8 mouse cellular contexts compared by ENCODE assay signal in the genomic region with DNA sequence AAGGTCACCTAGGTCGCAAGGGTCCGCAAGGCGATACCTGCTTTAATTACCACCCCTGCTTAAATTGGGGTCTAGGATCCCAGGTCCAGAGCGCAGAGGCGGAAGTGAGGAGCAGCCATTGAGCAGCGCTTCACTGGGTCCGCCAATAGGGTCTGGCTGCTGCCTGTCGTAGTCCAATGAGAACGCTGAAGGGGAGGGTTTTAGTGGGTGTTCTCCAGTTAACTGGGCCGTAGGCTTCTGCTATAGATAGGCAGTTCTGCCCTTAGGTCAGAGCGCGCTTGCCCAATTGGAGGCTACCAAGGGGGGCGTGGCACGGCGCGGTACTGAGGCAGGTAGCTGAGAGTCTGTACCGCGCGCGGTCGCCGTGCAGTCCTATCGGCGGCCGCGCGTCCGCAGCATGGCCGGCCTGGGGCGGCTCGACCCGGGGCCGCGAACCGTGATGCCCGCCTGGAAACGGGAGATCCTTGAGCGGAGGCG. TPM values are rescaled to one million over a fixed set of nuclear protein-coding genes. Genes with fewer than 3 reads are reported as not detected.
DNase-seq lines count a peak whose midpoint lies in the region; ATAC-seq and TF ChIP-seq lines count a peak whose summit lies in the region.

A gene (plus strand): TSS at position 328 of the 477 bp plus-strand sequence.

- H3K4me1 ChIP-seq in ES-Bruce4 (ENCODE audit: control insufficient read depth, insufficient read depth, low read length), result peaks cover 5% of the 10 kb centered on the region
- peaks cover 53% of the 10 kb centered on the region for H3K4me1 ChIP-seq in forebrain, embryonic 13.5 days
- H3K4me1 ChIP-seq in liver, postnatal 0 days (ENCODE audit: insufficient read depth), result peaks cover 48% of the 10 kb centered on the region
- peaks cover 43% of the 10 kb centered on the region for H3K4me1 ChIP-seq in neural tube, embryonic 14.5 days (ENCODE audit: control insufficient read depth, insufficient read depth, low read length)

- no peaks in the 10 kb centered on the region for H3K27me3 ChIP-seq in ES-Bruce4 (ENCODE audit: control insufficient read depth, insufficient read depth, low read length, poor library complexity, severe bottlenecking)
- H3K27me3 ChIP-seq in forebrain, embryonic 13.5 days, result peaks cover 22% of the 10 kb centered on the region
- H3K27me3 ChIP-seq in liver, postnatal 0 days (ENCODE audit: insufficient read depth, low read length), result no peaks in the 10 kb centered on the region
- no peaks in the 10 kb centered on the region for H3K27me3 ChIP-seq in neural tube, embryonic 14.5 days (ENCODE audit: control insufficient read depth, insufficient read depth, low read length)

- WGBS in forebrain, embryonic 13.5 days, result 0% methylated on average over 39 of the region's 39 CpGs
- under 1% methylated on average over 39 of the region's 39 CpGs for WGBS in large intestine, adult 2 months
- under 1% methylated on average over 39 of the region's 39 CpGs for WGBS in liver, postnatal 0 days (ENCODE audit: insufficient replicate concordance)
- under 1% methylated on average over 39 of the region's 39 CpGs for WGBS in neural tube, embryonic 14.5 days

- H3K36me3 ChIP-seq in ES-Bruce4 (ENCODE audit: control insufficient read depth, insufficient read depth, low read length, poor library complexity, severe bottlenecking), result no peaks in the 10 kb centered on the region
- H3K36me3 ChIP-seq in forebrain, embryonic 13.5 days (ENCODE audit: poor library complexity, severe bottlenecking), result no peaks in the 10 kb centered on the region
- H3K36me3 ChIP-seq in liver, postnatal 0 days (replicated peaks; ENCODE audit: insufficient read depth, low read length), result no peaks in the 10 kb centered on the region
- no peaks in the 10 kb centered on the region for H3K36me3 ChIP-seq in neural tube, embryonic 14.5 days (ENCODE audit: control insufficient read depth, insufficient read depth, low read length)

- peak; percentile 96 for DNase-seq in heart, postnatal 10 days
- DNase-seq in large intestine, adult 2 months (ENCODE audit: low read depth, low spot score), result peak; percentile 94
- DNase-seq in liver, postnatal 0 days, result peak; percentile 96
- DNase-seq in testis, postnatal 10 days (ENCODE audit: low spot score), result peak; percentile 93

- peak within 1 kb of the TSS; percentile 84 for H3K4me3 ChIP-seq in ES-Bruce4 (ENCODE audit: low read depth, low read length)
- H3K4me3 ChIP-seq in forebrain, embryonic 13.5 days, result peak within 1 kb of the TSS; percentile 66
- peak within 1 kb of the TSS; percentile 86 for H3K4me3 ChIP-seq in liver, postnatal 0 days (ENCODE audit: low read depth, low read length)
- H3K4me3 ChIP-seq in neural tube, embryonic 14.5 days (ENCODE audit: low read depth, low read length), result peak within 1 kb of the TSS; percentile 71

- ATAC-seq in cerebellum, adult (ENCODE audit: insufficient number of reproducible peaks, low FRiP score, low TSS enrichment), result peak; percentile 88
- peak; percentile 100 for ATAC-seq in forebrain, embryonic 13.5 days
- peak; percentile 93 for ATAC-seq in liver, postnatal 0 days
- ATAC-seq in neural tube, embryonic 14.5 days (ENCODE audit: low read depth), result peak; percentile 98

- peak within 1 kb of the TSS; percentile 77 for H3K9ac ChIP-seq in ES-Bruce4 (ENCODE audit: low read depth, poor library complexity, severe bottlenecking)
- H3K9ac ChIP-seq in forebrain, embryonic 13.5 days, result peak within 1 kb of the TSS; percentile 75
- H3K9ac ChIP-seq in liver, postnatal 0 days (replicated peaks), result peak within 1 kb of the TSS; percentile 74
- peak within 1 kb of the TSS; percentile 68 for H3K9ac ChIP-seq in neural tube, embryonic 14.5 days (replicated peaks; ENCODE audit: low read depth, low read length)

- TF ChIP-seq POLR2A in ES-Bruce4 (IDR thresholded peaks at IDR 0.05; ENCODE audit: insufficient read depth, low read length), result no peak

- no peak for TF ChIP-seq EP300 in ES-Bruce4 (IDR thresholded peaks at IDR 0.05; ENCODE audit: insufficient read depth, low read depth, low read length)
- TF ChIP-seq EP300 in liver, postnatal 0 days (IDR thresholded peaks at IDR 0.05; ENCODE audit: low read depth), result peak; percentile 49

- H3K27ac ChIP-seq in ES-Bruce4 (ENCODE audit: insufficient read depth, low read length), result peak within 1 kb of the TSS; percentile 78
- H3K27ac ChIP-seq in forebrain, embryonic 13.5 days, result 0 out of 2 replicates have a peak within 1 kb of the TSS, but pooled peaks have one; percentile 44
- H3K27ac ChIP-seq in liver, postnatal 0 days (ENCODE audit: low read depth), result peak within 1 kb of the TSS; percentile 61
- peak within 1 kb of the TSS; percentile 68 for H3K27ac ChIP-seq in neural tube, embryonic 14.5 days (ENCODE audit: low read depth, low read length)

- H3K4me2 ChIP-seq in forebrain, embryonic 13.5 days, result peak within 1 kb of the TSS; percentile 99
- H3K4me2 ChIP-seq in liver, postnatal 0 days (ENCODE audit: low read depth, low read length), result peak within 1 kb of the TSS; percentile 93
- H3K4me2 ChIP-seq in neural tube, embryonic 14.5 days (ENCODE audit: low read depth, low read length), result peak within 1 kb of the TSS; percentile 99

- H3K9me3 ChIP-seq in ES-Bruce4 (replicated peaks; ENCODE audit: control insufficient read depth, insufficient read depth, low read length, poor library complexity, severe bottlenecking), result no peaks in the 10 kb centered on the region
- no peaks in the 10 kb centered on the region for H3K9me3 ChIP-seq in forebrain, embryonic 13.5 days (replicated peaks)
- no peaks in the 10 kb centered on the region for H3K9me3 ChIP-seq in liver, postnatal 0 days (ENCODE audit: low read length)
- no peaks in the 10 kb centered on the region for H3K9me3 ChIP-seq in neural tube, embryonic 14.5 days (ENCODE audit: control insufficient read depth, low read length)

- intact Hi-C loops in heart, postnatal 10 days (cut with DNase I), result no loop called here

- no peak for TF ChIP-seq CTCF in ES-Bruce4 (IDR thresholded peaks at IDR 0.05; ENCODE audit: low read depth, low read length)
- no peak for TF ChIP-seq CTCF in liver, postnatal 0 days (IDR thresholded peaks at IDR 0.05; ENCODE audit: low read depth)

RNA-seq across cellular contexts. Expression of the gene that starts here (rescaled TPM):
- 12.3 and 16.9 TPM in 2 replicates for polyA plus RNA-seq in ES-Bruce4 (2011; ENCODE audit: insufficient read depth, insufficient read length, low read depth, missing spikeins)
- 9.7 and 10.8 TPM in 2 replicates for polyA plus RNA-seq in forebrain, embryonic 13.5 days (2015; fragmentation: Nextera tagmentation; extraction: Ambion mirVana)
- 1 to 10 TPM; 5.0 to 7.5 TPM for total RNA-seq in heart, postnatal 10 days (2021)
- 212 and 278 TPM in 2 replicates for polyA plus RNA-seq in large intestine, adult 2 months (2012; rRNA removed)
- polyA plus RNA-seq in liver, postnatal 0 days (2015; fragmentation: Nextera tagmentation; extraction: Ambion mirVana), result 5.3 TPM in 2 replicates
- polyA plus RNA-seq in neural tube, embryonic 14.5 days (2014; fragmentation: Nextera tagmentation; extraction: Ambion mirVana), result 11.5 and 12.3 TPM in 2 replicates

Comparison
In these comparisons a context has a peak if more than half of its experiments do, and no peak if none do; other contexts are left out.
1. Peak in every context shown above with its lines: DNase-seq, ATAC-seq, H3K4me3 ChIP-seq and H3K27ac ChIP-seq.
2. RNA of the gene that starts here (polyA plus RNA-seq): 212 to 278 TPM in large intestine, adult 2 months; 12.3 to 16.9 TPM in ES-Bruce4, 11.5 to 12.3 TPM in neural tube, embryonic 14.5 days, 9.7 to 10.8 TPM in forebrain, embryonic 13.5 days and 5.3 TPM in liver, postnatal 0 days; every median in the first group is over 10 times any median in the second.